Mouse (Mus musculus) 416B (cell line): ENCODE measurements around the gene Lrrc27.
A peak's percentile ranks its signal among the peaks of the same experiment; 100 is the strongest.

Experiments
- DNase-seq: peaks from one replicate; pipeline ENCODE4 v3.0.0; 2011; ENCODE audit warnings: low read depth

Lrrc27 gene

DNA sequence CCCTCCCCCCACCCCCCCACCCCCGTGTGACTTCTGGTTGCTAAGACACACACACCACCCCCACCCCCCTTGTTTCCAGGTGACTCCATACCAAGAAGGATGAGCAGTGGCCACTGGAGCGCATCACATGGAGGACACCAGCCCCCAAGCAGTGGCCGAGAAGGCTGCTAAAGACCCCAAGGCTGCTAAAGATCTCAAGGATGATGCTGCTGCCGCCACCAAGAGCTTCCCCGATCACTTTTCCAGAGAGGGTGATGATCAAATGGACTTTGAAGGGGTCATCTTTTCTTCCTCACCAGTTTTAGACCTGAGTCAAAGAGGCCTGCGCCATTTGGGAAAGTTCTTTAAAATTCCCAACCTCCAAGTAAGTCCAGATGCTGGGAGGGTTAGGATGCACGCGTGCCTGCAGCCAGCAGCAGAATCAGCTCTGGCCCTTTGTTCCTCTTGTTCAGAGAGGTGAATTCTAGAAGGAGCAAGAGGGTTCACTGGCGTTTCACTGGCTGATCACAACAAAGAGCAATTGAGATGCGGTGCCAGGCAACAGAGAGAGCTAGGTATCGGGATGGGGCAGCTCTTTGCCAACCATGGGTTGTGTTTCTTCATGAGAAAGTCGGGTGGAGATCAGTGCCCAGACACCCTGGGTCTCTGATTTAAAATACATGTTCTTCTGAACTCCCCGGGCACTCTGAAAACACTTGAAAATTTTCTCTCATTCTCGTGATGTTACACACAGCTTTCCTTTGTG, 2.0 kb downstream of the Lrrc27 start:
- no peak for DNase-seq

DNA sequence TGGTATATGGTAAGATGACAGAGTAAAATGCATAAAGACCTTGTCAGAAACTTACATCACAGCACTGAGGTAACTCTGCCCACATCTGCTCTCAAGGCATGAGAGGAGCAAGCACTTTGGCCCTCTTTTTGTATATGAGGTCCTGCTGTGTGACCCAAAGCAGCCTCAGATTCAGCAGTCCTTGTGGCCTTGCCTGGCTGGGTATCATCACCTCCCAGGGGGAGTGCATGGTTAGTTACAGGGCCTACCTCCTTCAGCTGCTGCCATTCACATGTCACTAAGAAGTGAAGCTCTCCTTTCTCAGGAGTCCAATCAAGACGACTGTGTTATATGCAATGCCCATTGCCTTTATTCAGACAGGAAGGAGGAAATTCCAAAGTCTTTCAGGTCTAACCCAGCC, 2.7 kb downstream of the Lrrc27 start:
- DNase-seq: no peak

DNA sequence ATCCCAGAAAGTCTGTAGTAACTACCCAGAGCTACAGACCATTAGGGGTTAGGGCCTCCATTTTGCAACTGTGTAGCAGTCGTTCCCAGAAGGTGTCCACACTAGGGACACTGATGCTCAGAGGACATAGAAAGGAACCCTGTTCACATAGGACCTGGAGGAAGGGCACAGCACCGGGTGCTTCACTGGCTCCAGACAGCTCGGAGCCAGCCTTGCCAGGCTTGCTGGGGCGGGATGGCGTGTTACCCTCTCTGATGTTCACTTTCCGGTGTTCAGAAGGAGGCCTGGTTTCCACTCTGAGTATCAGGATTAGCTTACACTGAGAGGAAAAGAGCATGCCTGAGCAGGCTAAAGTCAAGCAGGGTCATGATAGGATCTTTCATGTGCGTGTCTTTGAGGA, 3.2 kb downstream of the Lrrc27 start:
- DNase-seq: no peak

DNA sequence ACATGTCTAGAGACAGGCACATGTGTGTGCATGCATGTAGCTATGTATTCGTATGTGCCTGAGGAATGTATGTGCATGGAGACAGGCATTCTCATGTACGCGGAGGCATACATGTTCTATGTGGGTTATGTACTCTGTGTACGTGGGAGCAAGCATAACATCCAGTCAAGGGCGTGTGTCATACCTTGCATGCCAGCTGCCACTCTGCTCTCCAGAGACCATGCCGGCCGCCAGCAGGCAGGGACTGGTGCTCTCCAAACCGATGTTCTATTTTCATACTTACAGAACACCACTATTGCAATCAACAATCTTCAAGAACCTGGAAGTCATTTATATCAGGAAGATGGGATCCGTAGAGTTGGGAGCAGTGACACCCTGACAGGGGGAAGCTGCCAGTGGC, 3.7 kb downstream of the Lrrc27 start:
- no peak for DNase-seq

DNA sequence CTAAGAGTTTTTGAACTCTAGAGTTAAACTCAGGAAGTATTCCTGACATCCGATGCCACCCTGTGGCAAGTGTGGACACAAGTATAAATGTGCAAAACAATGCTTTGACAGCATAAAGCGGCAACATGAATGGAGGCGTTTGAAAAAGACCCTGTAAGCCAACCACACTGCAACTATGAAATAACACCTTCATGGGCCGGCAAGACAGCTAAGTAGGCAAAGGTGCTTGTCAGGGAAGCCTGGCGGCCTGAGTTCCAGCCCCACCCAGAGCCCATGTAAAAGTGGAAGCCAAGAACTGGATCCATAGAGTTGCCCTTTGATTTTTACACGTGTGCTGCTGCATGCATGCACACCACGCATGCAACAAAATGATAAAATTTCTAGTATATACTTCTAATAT, 4.3 kb downstream of the Lrrc27 start:
- DNase-seq: no peak

DNA sequence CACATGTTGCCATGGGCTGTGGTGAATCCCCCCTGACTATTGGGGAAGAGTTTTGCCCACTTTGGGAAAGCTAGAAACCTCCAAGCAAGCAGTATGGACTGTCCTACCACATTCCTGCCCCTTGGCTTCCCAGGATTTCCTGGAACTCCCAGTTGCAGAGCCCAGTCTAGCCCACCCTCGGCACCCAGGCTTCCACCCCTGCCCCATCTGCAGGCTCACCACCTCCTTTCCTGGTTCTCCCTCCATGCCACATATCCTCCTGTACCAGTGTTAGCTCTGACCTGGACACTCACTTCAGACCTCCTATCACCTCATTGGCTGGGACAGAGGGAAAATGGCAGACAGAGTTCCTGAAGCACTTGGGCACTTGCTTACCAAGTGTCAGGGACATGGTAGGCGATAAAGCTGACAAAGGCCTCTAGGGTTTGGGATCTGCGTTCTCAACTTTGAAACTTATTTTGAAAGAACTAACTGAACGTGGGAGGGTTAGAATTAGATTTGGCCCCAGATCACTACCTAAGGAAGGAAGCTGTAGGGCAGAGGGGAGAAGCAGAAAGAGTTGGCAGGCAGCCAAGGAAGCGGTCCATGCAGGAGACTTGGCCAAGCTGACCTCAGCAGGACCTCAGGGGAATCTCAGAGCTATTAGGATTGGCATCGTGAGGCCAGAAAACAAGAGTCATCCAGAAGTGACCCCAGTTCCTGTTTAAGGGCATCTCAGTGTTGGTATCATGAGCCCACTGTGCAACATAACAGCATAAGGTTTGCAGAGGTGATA, 6.0 kb downstream of the Lrrc27 start:
- DNase-seq: peak; percentile 87

DNA sequence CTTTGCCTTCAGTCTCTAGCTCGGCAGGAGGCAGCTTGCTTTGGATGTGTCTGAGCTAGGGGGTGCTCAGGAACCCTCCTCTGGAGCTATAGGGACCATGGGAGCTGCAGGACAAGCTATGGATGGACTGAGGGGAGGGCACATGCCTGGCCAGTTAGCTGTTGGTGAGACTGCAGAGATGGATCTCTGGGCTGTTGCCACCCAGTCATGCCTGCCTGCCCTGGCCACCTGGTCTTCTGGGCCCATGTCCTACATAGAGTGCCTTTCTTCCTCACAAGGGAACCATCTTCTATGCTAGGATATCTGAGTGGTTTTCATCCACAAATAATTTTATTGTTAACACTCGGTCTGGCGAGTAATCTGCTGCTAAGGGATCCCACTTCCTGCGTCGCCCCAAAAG, 6.7 kb downstream of the Lrrc27 start:
- no peak for DNase-seq

DNA sequence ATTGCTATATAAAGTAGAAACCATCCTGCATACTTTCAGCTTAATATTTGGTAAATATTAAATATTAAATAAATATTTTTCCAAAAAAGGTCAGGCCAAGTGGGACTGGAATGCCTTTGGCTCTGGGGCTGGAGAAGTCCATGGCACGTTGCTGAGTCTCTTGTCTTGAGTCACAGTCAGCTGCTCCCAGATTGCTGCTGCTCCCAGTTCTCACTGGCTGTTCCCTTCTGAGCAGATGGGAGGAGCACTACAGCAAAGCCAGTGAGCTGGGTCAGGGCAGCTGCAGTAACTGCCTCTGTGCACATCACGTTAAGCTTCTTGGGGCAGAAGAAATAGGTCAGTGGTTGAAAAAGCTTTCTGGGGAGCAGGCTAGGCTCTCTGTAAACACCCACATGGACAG, 7.5 kb downstream of the Lrrc27 start:
- peak; percentile 53 for DNase-seq

DNA sequence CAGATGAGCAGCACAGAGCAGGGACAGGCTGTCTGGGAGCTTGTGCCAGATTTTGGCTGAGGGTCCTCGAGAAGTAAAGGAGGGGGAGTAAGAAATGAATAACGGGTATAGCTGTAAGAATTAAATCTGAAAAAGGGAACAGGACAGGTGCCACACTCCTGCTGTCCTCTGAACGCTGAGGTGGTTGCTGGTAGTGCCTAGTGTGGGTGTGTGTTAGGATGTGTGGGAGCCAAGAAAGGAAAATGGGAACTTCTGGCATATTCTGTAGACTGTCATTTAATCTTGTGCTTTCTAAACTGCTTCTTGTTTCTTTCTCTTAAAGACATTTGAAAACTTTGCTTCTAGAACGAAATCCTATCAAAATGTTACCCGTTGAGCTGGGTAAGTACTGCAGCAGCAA, 8.3 kb downstream of the Lrrc27 start:
- no peak for DNase-seq

DNA sequence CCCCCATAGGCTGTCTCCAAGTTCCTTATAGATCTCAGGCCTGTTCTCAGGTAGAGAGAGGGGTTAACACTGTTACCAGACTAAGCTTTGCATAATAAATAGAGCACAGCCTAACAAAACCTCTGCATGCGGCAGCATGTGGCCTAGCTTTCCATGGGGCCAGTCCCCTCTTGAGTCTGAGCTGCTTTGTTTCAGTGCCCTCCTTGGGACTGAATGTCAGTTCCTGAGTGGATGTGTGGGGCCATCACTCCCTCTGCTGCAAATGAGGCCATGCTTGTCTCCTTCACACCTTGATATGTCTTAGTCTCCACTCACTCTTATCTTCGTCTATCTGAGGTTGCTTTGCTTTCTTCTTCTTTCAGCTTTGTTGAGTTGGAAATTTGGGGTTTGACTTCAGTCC, 9.1 kb downstream of the Lrrc27 start:
- DNase-seq: no peak

DNA sequence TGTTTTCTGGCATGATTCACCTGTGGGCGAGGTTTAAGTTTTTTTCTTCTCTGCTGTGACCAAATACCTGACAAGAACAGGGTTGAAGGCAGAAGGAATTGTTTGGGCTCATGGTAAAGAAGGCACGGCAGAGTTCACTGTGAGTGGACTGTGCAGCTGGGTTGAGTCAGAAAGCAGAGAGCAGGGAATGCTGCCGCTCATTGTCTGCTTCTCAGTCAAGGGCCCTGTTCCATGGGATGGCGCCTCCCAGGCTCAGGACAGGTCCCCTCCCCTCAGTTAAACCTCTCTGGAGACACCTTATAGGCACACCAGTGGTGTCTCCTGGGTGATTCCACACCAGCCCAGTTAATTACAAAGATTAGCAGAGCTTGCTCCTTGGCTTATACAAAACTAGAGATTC, 9.6 kb downstream of the Lrrc27 start:
- no peak for DNase-seq

DNA sequence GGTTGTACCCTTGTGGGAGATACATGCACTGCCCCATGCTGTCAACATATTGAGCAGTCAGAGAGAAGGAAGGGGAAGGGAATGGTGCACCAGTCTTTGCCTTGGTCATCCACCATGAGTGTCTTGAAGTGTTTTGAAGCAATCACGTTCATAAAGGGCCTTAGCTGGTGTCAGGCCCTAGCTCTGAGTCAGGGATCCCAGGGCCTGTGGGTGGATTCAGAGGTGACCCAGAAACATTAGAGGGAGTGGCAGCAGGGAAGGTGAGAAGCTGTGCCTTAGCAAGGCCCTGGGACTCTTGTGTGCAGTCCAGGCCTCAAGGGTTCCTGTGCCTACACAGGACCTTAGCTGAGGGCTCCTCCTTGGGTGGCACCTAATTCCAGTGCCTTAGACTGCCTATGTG, 11.3 kb downstream of the Lrrc27 start:
- DNase-seq: no peak

DNA sequence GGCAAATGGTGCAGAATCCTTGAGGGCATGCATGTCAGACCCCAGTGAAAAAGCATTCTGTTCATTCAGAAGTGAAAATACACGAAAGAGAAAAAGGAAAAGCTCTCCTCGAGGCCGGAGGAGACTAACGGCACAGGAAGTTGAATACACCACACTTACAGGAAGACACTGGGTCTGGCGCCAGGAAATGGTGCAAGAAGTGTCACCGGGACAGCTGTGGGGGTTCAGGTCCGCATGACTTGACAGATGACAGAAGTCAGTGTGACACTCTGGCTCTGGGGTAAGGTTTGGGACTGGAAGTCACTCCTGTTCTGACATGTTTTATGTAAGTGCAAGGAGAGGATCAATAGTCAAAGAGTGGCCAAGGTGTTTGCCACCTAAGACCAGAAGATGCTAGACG, 11.9 kb downstream of the Lrrc27 start:
- DNase-seq: peak; percentile 81

DNA sequence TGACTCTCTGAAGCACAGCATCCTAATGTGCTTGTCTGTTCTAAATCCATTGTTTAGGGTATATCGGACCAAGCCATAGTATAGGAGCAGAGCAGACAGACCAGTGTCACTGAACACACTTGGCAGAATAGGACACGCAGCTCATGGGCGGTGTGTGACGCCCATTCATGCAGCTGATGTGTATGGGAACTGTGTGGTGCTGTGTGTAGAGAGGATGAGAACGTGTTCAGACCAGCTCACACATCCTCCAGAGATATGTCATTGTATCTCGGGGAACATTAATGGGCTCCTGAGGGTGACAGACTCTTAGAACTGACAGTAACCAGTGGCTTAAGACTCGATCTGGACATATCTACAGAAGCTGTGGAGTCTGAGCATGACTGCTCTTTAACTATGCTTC, 13.6 kb downstream of the Lrrc27 start:
- DNase-seq: no peak

DNA sequence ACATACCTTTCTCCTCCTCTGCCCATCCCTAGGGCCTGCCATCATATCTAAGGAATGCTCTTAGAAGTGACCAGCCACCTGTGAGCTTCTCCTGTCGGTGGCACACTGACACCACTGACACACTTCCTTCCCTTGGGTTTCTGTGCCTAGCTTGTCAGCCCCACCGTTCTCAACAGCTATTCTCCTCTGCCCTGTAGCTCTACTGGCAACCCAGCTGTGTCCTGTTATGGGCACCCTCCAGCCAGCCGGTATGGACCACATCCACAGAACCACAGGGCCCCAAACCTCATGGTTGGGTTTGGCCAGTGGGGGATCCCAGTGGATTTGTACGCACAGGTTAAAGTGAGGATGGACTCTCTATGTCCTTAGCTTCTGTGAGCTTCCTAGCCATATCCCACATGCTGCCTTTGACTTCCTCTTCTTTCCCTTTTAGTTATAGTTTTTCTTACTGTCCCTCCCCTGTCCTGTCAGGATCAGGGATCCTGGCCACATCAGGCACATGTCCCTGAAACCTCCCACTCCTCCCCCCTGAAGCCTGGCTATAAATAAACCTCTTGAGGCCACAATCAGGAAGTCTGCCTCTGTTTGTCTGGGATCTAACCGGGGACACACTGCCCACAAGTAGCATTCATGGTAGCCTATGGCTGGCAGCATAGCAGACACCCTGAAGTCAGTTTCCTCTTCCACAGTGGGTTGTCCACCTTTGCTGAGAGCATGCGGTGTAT, 15.8 kb downstream of the Lrrc27 start:
- DNase-seq: peak; percentile 69

DNA sequence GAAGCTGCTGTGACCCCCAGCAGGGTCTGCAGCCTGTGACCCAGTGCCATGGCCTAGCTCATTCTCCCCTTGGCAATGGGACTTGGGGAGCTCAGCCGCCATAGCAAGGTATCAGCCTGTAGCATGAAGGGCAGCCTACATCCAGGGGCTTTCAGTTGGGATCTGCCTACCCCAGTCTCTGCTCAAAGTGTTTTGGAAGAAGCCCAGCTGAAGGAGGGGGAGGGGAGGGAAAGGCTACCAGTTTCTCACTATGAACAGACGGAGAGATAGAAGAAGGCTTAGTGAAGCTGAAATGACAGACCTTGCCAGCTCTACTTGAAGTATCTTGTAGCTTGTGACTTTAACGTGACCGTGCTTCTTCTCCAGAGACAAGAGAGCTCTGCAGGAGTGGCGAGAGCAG, 17.0 kb downstream of the Lrrc27 start:
- no peak for DNase-seq

DNA sequence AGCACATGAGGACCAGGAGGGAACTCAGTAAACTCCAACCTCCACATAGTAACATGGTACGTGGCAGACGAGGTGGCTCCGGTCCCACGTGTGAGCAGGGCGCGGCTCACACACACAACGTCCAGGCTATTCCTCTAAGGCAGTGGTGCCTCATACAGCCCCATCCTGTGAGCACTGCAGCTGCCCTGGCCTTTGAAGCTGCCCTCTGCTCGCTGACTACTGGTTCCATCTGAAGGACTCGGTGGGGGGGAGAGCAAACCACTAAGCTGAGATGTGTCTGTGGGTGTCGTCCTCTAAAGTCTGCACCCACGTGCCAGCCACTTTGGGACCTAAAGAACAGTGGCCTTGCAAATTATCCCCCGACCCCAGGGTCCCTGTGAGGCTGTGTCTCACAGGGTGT, 17.5 kb downstream of the Lrrc27 start:
- no peak for DNase-seq

DNA sequence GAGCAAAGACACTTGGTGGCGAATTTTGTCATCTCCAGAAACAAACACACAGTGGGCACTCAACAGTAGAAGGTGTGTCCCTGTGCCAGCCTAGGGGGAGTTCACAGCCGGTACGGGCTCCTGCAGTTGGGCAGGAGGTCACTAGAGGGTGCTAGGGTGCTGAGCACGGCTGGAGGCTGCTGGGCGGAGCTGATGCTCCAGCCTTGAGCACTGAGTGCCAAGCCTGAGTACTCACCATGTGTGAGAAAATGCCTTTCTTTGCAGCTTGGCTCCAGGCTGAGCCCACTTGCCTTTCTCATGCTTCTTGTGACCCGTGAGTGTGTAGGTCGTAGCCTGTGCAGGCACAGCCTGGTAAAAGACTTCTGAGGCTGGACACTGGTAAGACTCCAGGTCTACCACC, 20.9 kb downstream of the Lrrc27 start:
- peak; percentile 87 for DNase-seq

DNA sequence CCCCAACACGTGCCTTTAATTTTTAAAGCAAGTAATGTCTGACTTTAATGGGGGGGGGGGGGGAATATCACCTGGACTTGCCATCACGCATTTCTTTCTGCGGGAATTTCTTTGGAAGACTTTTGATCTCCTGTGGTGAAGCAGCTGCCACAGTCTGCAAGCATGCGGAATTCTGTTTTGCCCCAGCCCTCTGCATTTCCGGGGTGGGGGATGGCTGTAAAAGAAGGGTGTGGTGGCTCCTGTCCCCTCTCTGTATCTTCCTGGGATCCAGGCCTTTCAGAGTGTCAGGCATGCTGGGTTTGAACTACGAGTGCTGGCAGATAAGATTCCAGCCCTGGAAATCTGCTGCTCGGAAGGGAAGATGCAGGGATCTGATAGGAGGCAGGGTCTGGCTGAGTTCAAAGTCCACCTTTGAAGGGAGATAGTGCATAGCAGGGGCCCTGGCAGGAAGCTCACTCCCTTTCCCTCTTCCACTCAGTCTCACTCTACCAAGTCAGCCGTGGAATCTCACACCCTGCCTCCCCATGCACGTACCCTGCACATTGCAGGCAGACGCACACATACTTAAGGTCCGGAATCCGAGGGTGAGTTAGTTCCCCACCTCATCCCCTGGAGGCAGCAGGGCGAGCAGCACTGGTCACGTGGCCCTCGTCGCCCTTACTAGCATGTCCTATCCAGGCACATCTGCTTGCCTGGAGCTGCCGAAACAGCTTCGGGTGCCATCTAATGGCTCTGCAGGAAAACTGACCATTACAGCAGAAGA, 21.8 kb downstream of the Lrrc27 start:
- DNase-seq: no peak

DNA sequence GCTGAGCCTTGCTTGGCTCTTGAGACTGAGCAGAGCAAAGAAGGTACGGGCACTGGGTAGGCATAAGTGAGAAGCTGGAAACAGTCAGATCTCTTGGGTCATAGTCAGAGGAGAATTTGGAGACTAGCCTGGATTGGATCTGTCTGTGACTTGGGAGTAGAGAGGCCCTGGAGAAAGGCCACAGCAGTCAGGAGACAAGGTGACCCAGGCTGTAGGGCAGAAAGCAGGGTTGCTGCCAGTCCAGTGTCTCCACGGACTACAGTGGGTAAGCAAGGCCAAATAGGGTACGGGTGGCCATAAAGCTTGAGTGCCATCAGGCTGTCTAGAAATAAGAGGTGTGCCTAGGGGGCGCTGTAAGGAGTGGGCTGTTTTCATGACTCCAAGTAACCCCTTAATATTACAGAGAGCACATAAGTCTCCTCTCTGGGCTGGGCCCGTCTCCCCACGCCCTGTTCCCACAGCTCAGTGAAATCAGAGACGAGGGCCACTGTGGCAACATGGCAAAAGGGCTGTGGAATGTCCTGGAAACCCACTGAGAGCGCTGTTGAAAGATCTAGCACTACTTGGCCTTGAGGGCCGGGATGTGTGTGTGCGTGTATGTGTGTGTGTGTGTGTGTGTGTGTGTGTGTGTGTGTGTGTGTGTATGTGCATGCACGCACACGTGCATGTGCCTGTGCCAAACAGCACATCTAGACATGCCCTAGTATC, 23.0 kb downstream of the Lrrc27 start:
- peak; percentile 22 for DNase-seq

DNA sequence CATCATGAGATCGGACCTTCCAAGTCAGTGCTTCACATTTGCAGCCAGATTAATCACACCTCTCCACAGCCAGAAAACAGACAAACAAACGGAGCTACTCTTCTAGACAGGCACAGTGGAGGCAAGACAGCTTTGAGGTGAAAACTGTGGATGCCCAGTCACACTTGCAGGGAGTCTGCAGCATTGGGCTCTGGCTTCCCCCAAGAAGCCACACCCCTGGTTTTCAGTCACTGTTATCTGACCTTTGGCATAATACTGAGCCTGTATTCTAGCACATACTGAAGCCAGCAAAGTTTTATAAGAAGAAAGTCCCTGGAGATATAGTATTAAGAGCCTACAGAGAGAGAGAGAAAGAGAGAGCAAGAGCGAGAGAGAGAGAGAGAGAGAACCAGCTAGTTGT, 26.6 kb downstream of the Lrrc27 start:
- no peak for DNase-seq

DNA sequence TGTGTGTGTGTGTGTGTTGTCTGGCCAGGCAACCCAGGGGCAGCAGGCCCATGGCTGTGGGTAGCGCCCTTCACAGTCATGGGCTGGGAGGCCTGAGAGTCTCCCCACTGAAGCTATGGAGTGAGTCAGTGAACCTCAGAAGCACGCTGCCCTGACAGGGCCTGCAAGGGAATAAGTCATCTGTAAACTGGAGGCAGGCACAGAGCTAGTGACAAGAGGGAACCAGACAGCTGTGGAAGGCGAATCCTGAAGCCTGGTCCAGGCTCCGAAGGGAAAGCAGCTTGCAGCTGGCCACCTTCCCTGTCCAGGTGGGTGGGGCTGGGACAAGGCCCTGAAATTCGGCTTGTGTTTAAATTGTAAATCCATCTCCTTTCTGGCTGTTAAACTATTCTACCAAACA, 33.3 kb downstream of the Lrrc27 start:
- DNase-seq: no peak
